In the genomic region with DNA sequence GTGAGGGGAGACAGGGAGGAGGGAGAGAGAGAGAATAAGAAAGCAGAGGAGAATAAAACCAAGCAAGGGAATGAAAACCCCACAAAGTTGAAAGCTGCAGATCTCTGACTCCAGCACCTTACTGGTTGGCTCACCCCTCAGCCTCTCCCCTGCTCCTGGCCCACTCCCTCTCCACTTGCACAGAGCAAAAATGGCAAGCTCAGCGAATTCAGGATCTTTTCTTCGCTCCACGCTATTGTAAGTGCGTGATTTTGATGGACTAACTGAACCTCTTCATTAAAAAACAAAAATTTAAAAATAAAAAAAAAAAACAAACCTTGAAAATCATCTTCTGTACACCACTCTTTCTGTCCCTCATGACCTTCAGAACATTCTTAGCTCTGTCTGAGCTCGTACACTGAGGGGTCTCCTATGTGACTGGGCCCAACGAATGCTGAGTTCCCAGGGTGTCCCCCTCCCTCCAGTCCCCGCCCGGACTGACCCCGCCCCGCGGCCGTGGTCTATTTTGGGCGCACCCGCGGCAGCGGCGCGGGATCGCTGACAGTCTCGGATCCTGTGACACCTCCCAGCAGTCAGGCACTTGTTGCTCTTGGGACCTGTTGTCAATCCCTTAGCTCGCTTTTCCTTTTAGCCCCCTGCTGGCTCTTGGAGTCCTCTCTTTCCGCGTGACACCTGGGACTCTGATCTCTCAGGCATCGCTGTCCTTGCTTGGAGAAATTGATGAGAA, we compare ENCODE assay signal across 7 mouse cellular contexts. TPM values are rescaled to one million over a fixed set of nuclear protein-coding genes. Genes with fewer than 3 reads are reported as not detected.
DNase-seq lines count a peak whose midpoint lies in the region; ATAC-seq and TF ChIP-seq lines count a peak whose summit lies in the region.

A gene (plus strand): TSS at position 543 of the 727 bp plus-strand sequence.

- WGBS in forebrain, embryonic 15.5 days, result 2% methylated on average over 24 of the region's 24 CpGs
- WGBS in hindbrain, embryonic 10.5 days, result 3% methylated on average over 24 of the region's 24 CpGs
- 4% methylated on average over 24 of the region's 24 CpGs for WGBS in limb, embryonic 12.5 days
- WGBS in midbrain, embryonic 11.5 days, result 3% methylated on average over 24 of the region's 24 CpGs

- peak within 1 kb of the TSS; percentile 66 for H3K4me2 ChIP-seq in forebrain, embryonic 15.5 days (replicated peaks)
- peak within 1 kb of the TSS; percentile 93 for H3K4me2 ChIP-seq in limb, embryonic 12.5 days
- peak within 1 kb of the TSS; percentile 90 for H3K4me2 ChIP-seq in midbrain, embryonic 11.5 days

- H3K9me3 ChIP-seq in E14TG2a.4 (ENCODE audit: low read length), result no peaks in the 10 kb centered on the region
- H3K9me3 ChIP-seq in forebrain, embryonic 15.5 days, result no peaks in the 10 kb centered on the region
- no peaks in the 10 kb centered on the region for H3K9me3 ChIP-seq in hindbrain, embryonic 10.5 days
- H3K9me3 ChIP-seq in limb, embryonic 12.5 days, result 0 out of 2 replicates have a peak, but pooled peaks cover 3% of the 10 kb centered on the region
- H3K9me3 ChIP-seq in midbrain, embryonic 11.5 days (ENCODE audit: control insufficient read depth, low read length), result no peaks in the 10 kb centered on the region

- no peak within 1 kb of the TSS for H3K27ac ChIP-seq in forebrain, embryonic 15.5 days (replicated peaks)
- H3K27ac ChIP-seq in hindbrain, embryonic 10.5 days, result no peak within 1 kb of the TSS
- no peak within 1 kb of the TSS for H3K27ac ChIP-seq in limb, embryonic 12.5 days
- no peak within 1 kb of the TSS for H3K27ac ChIP-seq in midbrain, embryonic 11.5 days (ENCODE audit: low read depth, low read length)

- TF ChIP-seq CTCF in E14TG2a.4 (conservative IDR thresholded peaks at IDR 0.05; ENCODE audit: low read length), result no peak

- peak; percentile 56 for ATAC-seq in activated CD4-positive, CD25-positive, alpha-beta regulatory T cell, adult 4 months
- ATAC-seq in forebrain, embryonic 15.5 days (replicated peaks), result peak; percentile 41; the same call in 1 of the 2 replicates
- peak; percentile 52; the same call in 1 of the 2 replicates for ATAC-seq in limb, embryonic 12.5 days (ENCODE audit: insufficient number of reproducible peaks, insufficient read depth, low FRiP score, low TSS enrichment, low read depth)
- peak; percentile 58 for ATAC-seq in midbrain, embryonic 11.5 days (ENCODE audit: low FRiP score)

- no peak for DNase-seq in hindbrain, embryonic 10.5 days (ENCODE audit: low spot score)
- peak; percentile 93 for DNase-seq in midbrain, embryonic 11.5 days (ENCODE audit: low spot score, missing footprints)
- peak; percentile 51 for DNase-seq in thymus, postnatal 14 days

- peaks cover 23% of the 10 kb centered on the region for H3K4me1 ChIP-seq in E14TG2a.4 (replicated peaks; ENCODE audit: low read depth, low read length)
- peaks cover 14% of the 10 kb centered on the region for H3K4me1 ChIP-seq in forebrain, embryonic 15.5 days
- H3K4me1 ChIP-seq in hindbrain, embryonic 10.5 days (replicated peaks), result peaks cover 17% of the 10 kb centered on the region
- peaks cover 22% of the 10 kb centered on the region for H3K4me1 ChIP-seq in limb, embryonic 12.5 days (replicated peaks)
- peaks cover 10% of the 10 kb centered on the region for H3K4me1 ChIP-seq in midbrain, embryonic 11.5 days (ENCODE audit: control insufficient read depth, insufficient read depth, low read length)

- H3K27me3 ChIP-seq in E14TG2a.4 (ENCODE audit: insufficient read depth, low read length), result peaks cover 36% of the 10 kb centered on the region
- H3K27me3 ChIP-seq in forebrain, embryonic 15.5 days, result peaks cover 17% of the 10 kb centered on the region
- peaks cover 50% of the 10 kb centered on the region for H3K27me3 ChIP-seq in hindbrain, embryonic 10.5 days (ENCODE audit: insufficient read depth, poor library complexity, severe bottlenecking)
- H3K27me3 ChIP-seq in limb, embryonic 12.5 days, result peaks cover 58% of the 10 kb centered on the region
- H3K27me3 ChIP-seq in midbrain, embryonic 11.5 days (ENCODE audit: control insufficient read depth, insufficient read depth, low read length), result peaks cover 19% of the 10 kb centered on the region

- no peaks in the 10 kb centered on the region for H3K36me3 ChIP-seq in E14TG2a.4 (ENCODE audit: insufficient read depth, low read length)
- no peaks in the 10 kb centered on the region for H3K36me3 ChIP-seq in forebrain, embryonic 15.5 days
- H3K36me3 ChIP-seq in hindbrain, embryonic 10.5 days, result no peaks in the 10 kb centered on the region
- no peaks in the 10 kb centered on the region for H3K36me3 ChIP-seq in limb, embryonic 12.5 days
- H3K36me3 ChIP-seq in midbrain, embryonic 11.5 days (ENCODE audit: control insufficient read depth, insufficient read depth, low read length), result no peaks in the 10 kb centered on the region

- H3K4me3 ChIP-seq in E14TG2a.4 (replicated peaks; ENCODE audit: low read length), result peak within 1 kb of the TSS; percentile 71
- H3K4me3 ChIP-seq in forebrain, embryonic 15.5 days, result peak within 1 kb of the TSS; percentile 38
- peak within 1 kb of the TSS; percentile 60 for H3K4me3 ChIP-seq in hindbrain, embryonic 10.5 days
- peak within 1 kb of the TSS; percentile 45 for H3K4me3 ChIP-seq in limb, embryonic 12.5 days (replicated peaks)
- peak within 1 kb of the TSS; percentile 35 for H3K4me3 ChIP-seq in midbrain, embryonic 11.5 days (ENCODE audit: low read depth, low read length)

- H3K9ac ChIP-seq in forebrain, embryonic 15.5 days (replicated peaks), result no peak within 1 kb of the TSS
- peak within 1 kb of the TSS; percentile 47 for H3K9ac ChIP-seq in limb, embryonic 12.5 days (replicated peaks)
- peak within 1 kb of the TSS; percentile 48 for H3K9ac ChIP-seq in midbrain, embryonic 11.5 days (ENCODE audit: low read length)

RNA-seq across cellular contexts. Expression of the gene that starts here (rescaled TPM):
- polyA plus RNA-seq in activated CD4-positive, CD25-positive, alpha-beta regulatory T cell, adult 4 months (2017; shearing (Covaris generic)), result under 1 TPM in 1 of 2 experiments, not detected in 1; 0.13 TPM
- polyA plus RNA-seq in forebrain, embryonic 15.5 days (2015; fragmentation: Nextera tagmentation; extraction: Ambion mirVana), result 0.03 and 0.06 TPM in 2 replicates
- 0.17 and 0.29 TPM in 2 replicates for polyA plus RNA-seq in hindbrain, embryonic 10.5 days (2016; fragmentation: Nextera tagmentation; extraction: Ambion mirVana)
- polyA plus RNA-seq in limb, embryonic 12.5 days (2016; fragmentation: Nextera tagmentation; extraction: Ambion mirVana), result 0.26 and 0.29 TPM in 2 replicates
- polyA plus RNA-seq in midbrain, embryonic 11.5 days (2014; fragmentation: Nextera tagmentation; extraction: Ambion mirVana), result 0.98 and 1.1 TPM in 2 replicates

Comparison
In these comparisons a context has a peak if more than half of its experiments do, and no peak if none do; other contexts are left out.
1. Peak in ATAC-seq in activated CD4-positive, CD25-positive, alpha-beta regulatory T cell, adult 4 months; RNA of the gene not detected or under 1 TPM.
2. Peak in ATAC-seq, H3K4me3 ChIP-seq and H3K4me2 ChIP-seq in forebrain, embryonic 15.5 days; RNA of the gene not detected or under 1 TPM.
3. Peak in ATAC-seq, H3K4me3 ChIP-seq, H3K9ac ChIP-seq and H3K4me2 ChIP-seq in limb, embryonic 12.5 days; RNA of the gene not detected or under 1 TPM.